Mouse (Mus musculus) limb, embryonic 11.5 days (tissue): ENCODE results near the gene Pnkp. TPM values are rescaled to one million over a fixed set of nuclear protein-coding genes. Genes with fewer than 3 reads are reported as not detected.
A peak's percentile ranks its signal among the peaks of the same experiment; 100 is the strongest.

Source experiments
- ATAC-seq: fragments of 200-750 bp; cut with Nextera tagmentation; 2 replicates; pipeline ENCODE4 v1.8.0; 2017; ENCODE audit warnings: low read depth; ENCODE audit not compliant: insufficient number of reproducible peaks, low FRiP score, low TSS enrichment
- DNase-seq: peaks from one replicate; pipeline ENCODE4 v3.0.0-alpha.2; 2015; ENCODE audit warnings: low spot score
- H3K27ac ChIP-seq: fragments of 300-500 bp; sonication (generic); replicated peaks from 2 replicates; pipeline ENCODE4 v1.5.1; 2014; ENCODE audit warnings: low read depth, mild to moderate bottlenecking, low read length
- H3K27me3 ChIP-seq: fragments of 300-500 bp; sonication (generic); 2 replicates; pipeline ENCODE4 v1.6.1; 2014; ENCODE audit warnings: mild to moderate bottlenecking, low read length, mixed read lengths; ENCODE audit not compliant: control insufficient read depth, insufficient read depth
- H3K36me3 ChIP-seq: fragments of 300-500 bp; sonication (generic); 2 replicates; pipeline ENCODE4 v1.6.1; 2014; ENCODE audit warnings: mild to moderate bottlenecking, low read length, moderate library complexity, mixed read lengths; ENCODE audit not compliant: control insufficient read depth, insufficient read depth
- H3K4me1 ChIP-seq: fragments of 300-500 bp; sonication (generic); 2 replicates; pipeline ENCODE4 v1.6.1; 2014; ENCODE audit warnings: low read length, mixed read lengths; ENCODE audit not compliant: control insufficient read depth, insufficient read depth
- H3K4me2 ChIP-seq: fragments of 300-500 bp; sonication (generic); 2 replicates; pipeline ENCODE4 v1.6.1; 2014; ENCODE audit warnings: low read depth, mild to moderate bottlenecking, moderate library complexity; ENCODE audit not compliant: severe bottlenecking
- H3K4me3 ChIP-seq: fragments of 300-500 bp; sonication (generic); 2 replicates; pipeline ENCODE4 v1.5.1; 2014; ENCODE audit warnings: low read depth, low read length
- H3K9ac ChIP-seq: fragments of 300-500 bp; sonication (generic); 2 replicates; pipeline ENCODE4 v1.6.1; 2014; ENCODE audit warnings: mild to moderate bottlenecking, low read length
- H3K9me3 ChIP-seq: fragments of 300-500 bp; sonication (generic); 2 replicates; pipeline ENCODE4 v1.6.1; 2016; ENCODE audit warnings: low read length; ENCODE audit not compliant: control insufficient read depth
- WGBS: fragments of 180-500 bp; shearing (Covaris S2); extraction: QIAGEN DNeasy Blood & Tissue Kit; methylation state at CpG from one replicate; pipeline ENCODE4 v1.1.7; 2014; 5-methylcytosine and 5-hydroxymethylcytosine counted together
- polyA plus RNA-seq: library from polyadenylated mRNA; unstranded; fragments of >200 nt; fragmentation: Nextera tagmentation; extraction: Ambion mirVana; gene quantifications from 2 replicates; pipeline ENCODE4 v1.2.1, GENCODE M21; 2014

Gene Pnkp
- polyA plus RNA-seq, 1 experiment from 2014 or later, result 31.2 TPM

DNA sequence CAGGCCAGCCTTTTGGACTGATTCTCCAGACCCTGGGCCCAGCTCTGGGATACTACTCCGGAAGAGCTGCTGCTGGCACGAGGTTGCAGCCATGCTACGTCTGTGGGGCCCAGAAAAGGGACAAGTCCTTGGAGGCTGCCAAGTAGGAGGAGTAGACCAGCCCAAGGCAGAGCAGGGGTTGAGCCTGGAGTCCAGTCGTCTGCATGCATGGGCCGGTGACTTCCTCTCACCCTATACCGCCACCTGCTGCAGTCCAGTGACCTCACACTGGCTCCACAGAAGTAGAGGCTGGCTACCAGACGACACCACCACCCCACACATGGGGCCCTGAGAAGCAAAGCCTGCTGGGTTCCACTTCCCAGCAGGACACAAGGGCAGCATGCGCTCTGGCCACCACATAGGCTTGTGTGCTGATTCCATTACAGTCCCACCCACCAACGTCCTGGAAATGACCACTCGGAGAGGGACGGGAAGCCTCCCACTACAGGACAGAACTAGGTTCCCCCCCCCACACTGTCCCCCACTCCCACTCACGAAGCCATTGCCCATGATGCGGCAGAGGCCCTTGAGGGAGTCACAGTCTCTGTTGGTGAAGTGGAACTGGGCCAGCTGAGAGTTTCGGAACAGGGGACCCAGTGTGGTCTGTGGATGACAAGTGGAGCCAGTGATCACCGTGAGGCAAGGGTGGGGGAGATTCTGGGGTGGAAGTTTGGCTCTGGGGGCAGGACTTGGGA is 9.5 kb downstream of the Pnkp start:
- Histone ChIP-seq H3K4me3 (no peak overlapping the region), H3K4me2 (peak overlapping the region; percentile 10; the same call in 1 of the 2 replicates), H3K36me3 (peaks cover 34% of the 10 kb centered on the region; the same call in 1 of the 2 replicates), H3K4me1 (peaks cover 24% of the 10 kb centered on the region), H3K9ac (no peak overlapping the region), H3K27ac (no peak overlapping the region), H3K27me3 (no peaks in the 10 kb centered on the region), H3K9me3 (no peaks in the 10 kb centered on the region)
- DNase-seq (no peak), ATAC-seq (no peak)
- 75% methylated on average over 15 of the region's 15 CpGs for WGBS

DNA sequence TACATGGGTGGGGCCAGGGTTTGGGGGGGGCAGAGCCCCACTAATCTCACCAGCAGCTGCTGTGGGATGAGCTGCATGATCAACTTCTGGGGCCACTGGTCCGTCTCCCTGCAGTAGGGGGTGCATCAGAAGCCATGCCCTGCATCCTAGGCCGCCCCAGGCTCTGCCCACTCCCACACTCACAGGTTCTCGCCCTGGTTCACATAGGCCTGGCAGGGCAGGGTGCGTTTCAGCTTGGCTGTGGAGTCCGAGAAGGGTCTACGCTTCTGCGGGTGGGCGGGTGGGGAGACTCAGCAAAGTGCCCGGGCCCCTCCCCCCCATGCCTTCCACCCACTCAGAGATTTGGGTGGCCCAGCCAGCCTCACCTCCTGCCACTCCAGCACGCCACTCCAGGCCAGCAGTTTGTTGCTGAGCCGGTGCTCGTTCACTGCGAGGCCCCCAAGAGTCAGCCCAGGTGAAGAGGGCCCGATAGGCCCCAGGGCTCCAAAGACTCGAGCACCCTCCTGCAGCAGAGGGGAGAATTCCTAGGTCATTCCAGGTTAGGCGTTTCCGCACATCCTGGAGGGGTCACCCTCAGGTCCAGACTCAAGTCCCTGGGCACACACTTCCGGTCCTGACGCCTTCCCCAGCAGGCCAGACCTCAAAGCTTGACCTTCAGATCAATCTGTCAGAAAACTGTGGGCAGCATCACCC is 10.2 kb downstream of the Pnkp start:
- peak overlapping the region; percentile 66 for H3K4me3 ChIP-seq
- ATAC-seq (no peak), DNase-seq (no peak)
- H3K9ac ChIP-seq, result peak overlapping the region; percentile 47
- H3K36me3 ChIP-seq, result peaks cover 29% of the 10 kb centered on the region; the same call in 1 of the 2 replicates
- H3K27me3 ChIP-seq, result no peaks in the 10 kb centered on the region
- 80% methylated on average over 19 of the region's 19 CpGs for WGBS
- H3K9me3 ChIP-seq, result no peaks in the 10 kb centered on the region
- peak overlapping the region; percentile 85 for H3K4me2 ChIP-seq
- H3K27ac ChIP-seq, result no peak overlapping the region
- peaks cover 24% of the 10 kb centered on the region for H3K4me1 ChIP-seq

DNA sequence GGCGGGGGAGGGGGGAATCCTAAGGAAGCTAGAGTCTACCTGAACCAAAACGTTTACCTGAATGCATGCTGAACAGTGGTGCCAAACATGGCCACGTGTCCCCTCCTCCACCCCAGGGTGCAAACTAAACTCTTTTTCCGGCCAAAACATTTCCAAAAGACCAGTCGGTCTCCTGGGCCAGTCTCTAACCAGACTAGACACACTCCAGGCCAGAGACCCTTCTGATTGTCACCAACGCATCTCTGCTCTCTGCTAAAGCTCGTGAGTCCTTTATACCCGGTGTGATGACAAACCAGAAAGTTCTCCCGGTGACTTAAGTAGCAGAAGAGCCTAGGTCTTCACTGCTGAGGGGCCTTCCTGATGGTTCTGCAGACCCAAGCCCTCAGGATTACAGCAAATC is 10.9 kb downstream of the Pnkp start:
- ATAC-seq (no peak), DNase-seq (no peak)
- Histone ChIP-seq H3K27ac (no peak overlapping the region), H3K36me3 (peaks cover 24% of the 10 kb centered on the region; the same call in 1 of the 2 replicates), H3K4me3 (peak overlapping the region; percentile 66), H3K9me3 (no peaks in the 10 kb centered on the region), H3K4me2 (peak overlapping the region; percentile 85), H3K27me3 (no peaks in the 10 kb centered on the region), H3K9ac (peak overlapping the region; percentile 45), H3K4me1 (peaks cover 24% of the 10 kb centered on the region)
- 61% methylated on average over 9 of the region's 9 CpGs for WGBS

DNA sequence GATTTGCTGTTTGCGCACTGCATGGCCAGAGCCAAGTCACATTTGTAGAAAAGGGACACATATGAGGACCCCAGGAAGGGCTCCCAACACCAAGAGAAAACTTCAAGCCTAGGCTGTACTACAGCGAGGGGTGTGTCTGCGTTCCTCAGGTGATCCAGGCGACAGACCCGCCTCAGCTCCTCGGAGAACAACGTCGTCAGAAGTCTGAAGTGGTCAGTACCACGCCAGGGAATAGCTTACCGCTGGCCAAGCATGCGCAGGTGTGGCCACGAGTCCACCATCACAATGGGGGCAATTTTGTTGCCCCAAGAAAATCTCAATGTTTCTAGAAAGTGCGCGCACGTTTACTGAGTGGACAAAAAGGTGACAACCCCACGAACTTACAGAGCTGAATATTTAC is 11.5 kb downstream of the Pnkp start:
- DNase-seq (no peak), ATAC-seq (no peak)
- Histone ChIP-seq H3K9me3 (no peaks in the 10 kb centered on the region), H3K4me3 (peak overlapping the region; percentile 66), H3K27me3 (no peaks in the 10 kb centered on the region), H3K36me3 (peaks cover 18% of the 10 kb centered on the region; the same call in 1 of the 2 replicates), H3K9ac (peak overlapping the region; percentile 88), H3K4me2 (peak overlapping the region; percentile 85), H3K27ac (no peak overlapping the region), H3K4me1 (peaks cover 24% of the 10 kb centered on the region)
- 8% methylated on average over 16 of the region's 16 CpGs for WGBS

DNA sequence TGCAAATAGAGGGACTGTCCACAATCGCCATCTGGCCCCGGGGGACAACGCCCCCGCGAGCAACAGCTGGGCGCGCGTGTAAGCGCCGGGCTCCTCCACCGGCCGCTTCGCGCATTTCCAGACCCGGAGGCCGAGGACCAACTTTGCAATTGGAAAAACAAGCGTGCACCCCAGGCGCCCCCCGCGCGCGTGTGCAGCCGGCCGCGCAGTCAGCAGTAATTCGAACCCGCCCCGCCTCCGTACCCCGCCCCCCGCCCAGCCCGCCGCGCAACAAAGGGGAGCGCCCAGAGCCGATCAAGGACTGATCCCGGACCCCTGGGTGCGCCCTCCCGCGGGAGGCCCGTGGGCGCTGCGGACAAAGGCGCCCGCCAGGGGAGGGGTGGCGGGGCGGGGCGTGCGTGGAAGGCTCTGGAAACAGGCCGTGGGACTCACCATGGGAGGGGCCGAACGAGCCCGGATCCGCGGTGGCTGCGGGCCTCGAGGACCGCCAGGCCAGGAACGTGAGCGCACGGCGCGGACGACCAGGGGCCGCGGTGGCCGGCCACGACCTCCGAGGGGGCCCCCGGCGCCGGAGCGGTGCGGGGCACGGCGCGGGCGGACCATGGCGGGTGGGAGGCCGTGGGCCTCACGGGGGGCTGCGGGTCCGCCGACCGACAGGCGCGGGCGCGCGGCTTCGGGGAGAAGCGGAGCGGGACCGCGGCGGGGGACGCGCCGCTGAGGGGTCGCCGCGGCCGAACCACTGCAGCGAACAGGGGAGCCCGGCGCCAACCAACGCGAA is 12.2 kb downstream of the Pnkp start:
- ATAC-seq (peak; percentile 36; the same call in 1 of the 2 replicates), DNase-seq (peak; percentile 76)
- Histone ChIP-seq H3K9ac (peak overlapping the region; percentile 88), H3K27ac (peak overlapping the region; percentile 100), H3K4me1 (peaks cover 24% of the 10 kb centered on the region), H3K27me3 (no peaks in the 10 kb centered on the region), H3K4me3 (peak overlapping the region; percentile 66), H3K4me2 (peak overlapping the region; percentile 85), H3K36me3 (peaks cover 12% of the 10 kb centered on the region; the same call in 1 of the 2 replicates), H3K9me3 (no peaks in the 10 kb centered on the region)
- WGBS, result under 1% methylated on average over 101 of the region's 108 CpGs

DNA sequence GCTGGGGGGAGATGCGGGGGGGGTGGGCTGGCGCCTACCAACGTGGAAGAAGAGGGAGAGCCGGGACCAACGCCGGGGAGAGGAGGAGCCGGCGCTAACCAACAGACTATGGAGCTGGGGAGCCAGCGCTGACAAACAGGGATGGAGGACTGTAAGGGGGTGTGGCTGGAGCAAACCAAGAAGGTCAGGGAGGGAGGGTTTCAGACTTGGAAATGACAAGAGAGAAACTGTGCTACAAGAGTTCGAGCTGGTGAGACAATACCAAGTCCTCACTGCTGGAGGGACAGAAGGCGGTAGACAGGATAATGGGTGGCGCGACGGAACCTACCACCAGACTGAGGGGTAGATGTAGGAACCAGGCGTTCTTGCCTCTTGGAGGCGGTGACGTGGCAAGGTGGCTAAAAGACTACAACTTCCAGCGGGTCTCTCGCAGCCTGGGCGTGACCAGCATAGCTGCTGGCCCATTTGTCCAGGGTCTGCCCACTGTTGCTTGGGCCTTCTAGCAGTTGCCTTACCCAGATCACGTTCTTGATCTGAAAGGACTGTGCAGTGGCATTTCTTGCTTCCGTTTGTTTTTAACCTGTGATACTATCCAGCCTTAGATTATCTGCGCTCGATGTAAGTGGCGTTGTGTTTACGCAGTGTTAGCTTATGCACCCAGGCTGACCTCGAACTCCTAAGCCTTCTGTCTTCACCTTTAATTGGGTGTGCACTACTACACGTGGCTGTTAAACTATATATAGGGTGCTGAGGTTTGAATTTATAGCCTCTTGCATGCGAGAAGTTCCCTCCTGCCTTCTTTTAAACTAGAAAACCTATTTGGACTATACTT is 13.0 kb downstream of the Pnkp start, which contains the start of gene Ptov1:
TSS of gene Ptov1 (minus strand) at position 92 of the 832 bp plus-strand sequence.
- ATAC-seq, result peak; percentile 92
- peaks cover 24% of the 10 kb centered on the region for H3K4me1 ChIP-seq
- peak within 1 kb of the TSS; percentile 66 for H3K4me3 ChIP-seq
- 4% methylated on average over 29 of the region's 29 CpGs for WGBS
- no peaks in the 10 kb centered on the region for H3K9me3 ChIP-seq
- peak within 1 kb of the TSS; percentile 88 for H3K9ac ChIP-seq
- H3K4me2 ChIP-seq, result peak within 1 kb of the TSS; percentile 85
- peak within 1 kb of the TSS; percentile 100 for H3K27ac ChIP-seq
- no peaks in the 10 kb centered on the region for H3K27me3 ChIP-seq
- peaks cover 6% of the 10 kb centered on the region; the same call in 1 of the 2 replicates for H3K36me3 ChIP-seq
- DNase-seq, result peak; percentile 92

DNA sequence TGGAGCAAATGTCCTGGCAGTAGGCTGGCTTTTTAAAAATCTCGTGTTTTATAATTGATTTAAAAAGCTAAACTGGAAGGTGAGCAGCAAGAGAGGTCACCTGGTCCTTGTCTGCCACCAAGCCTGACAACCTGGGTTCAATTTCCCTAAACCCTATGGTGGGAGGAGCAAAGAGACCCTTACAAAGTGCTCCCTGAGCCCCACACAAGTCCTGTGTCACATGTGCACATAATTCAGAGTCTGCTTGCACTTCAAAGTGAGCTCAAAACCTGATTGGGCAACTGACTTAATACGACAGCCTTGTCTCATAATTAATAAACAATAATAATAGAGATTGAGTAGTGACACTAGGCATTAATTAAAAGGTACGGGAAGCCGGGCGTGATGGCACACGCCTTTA is 13.7 kb downstream of the Pnkp start:
- Histone ChIP-seq H3K27ac (no peak overlapping the region), H3K36me3 (peaks cover 2% of the 10 kb centered on the region; the same call in 1 of the 2 replicates), H3K4me1 (peaks cover 24% of the 10 kb centered on the region), H3K9me3 (no peaks in the 10 kb centered on the region), H3K27me3 (no peaks in the 10 kb centered on the region), H3K4me3 (no peak overlapping the region), H3K4me2 (peak overlapping the region; percentile 85), H3K9ac (no peak overlapping the region)
- DNase-seq, result no peak
- WGBS, result 67% methylated on average over 6 of the region's 6 CpGs
- no peak for ATAC-seq
